Mouse (Mus musculus): ENCODE results near the gene Adcy4.

Adcy4 gene

GRCm38 (mm10) chr14:55783958-55784235 lies at the start of gene Adcy4:
Adcy4 (minus strand) TSS chr14:55784095.
- no peak for DNase-seq

- no peak for DNase-seq
Measured at GRCm38 (mm10) chr14:55833126-55833525, 49.2 kb upstream of the Adcy4 start.

DNA sequence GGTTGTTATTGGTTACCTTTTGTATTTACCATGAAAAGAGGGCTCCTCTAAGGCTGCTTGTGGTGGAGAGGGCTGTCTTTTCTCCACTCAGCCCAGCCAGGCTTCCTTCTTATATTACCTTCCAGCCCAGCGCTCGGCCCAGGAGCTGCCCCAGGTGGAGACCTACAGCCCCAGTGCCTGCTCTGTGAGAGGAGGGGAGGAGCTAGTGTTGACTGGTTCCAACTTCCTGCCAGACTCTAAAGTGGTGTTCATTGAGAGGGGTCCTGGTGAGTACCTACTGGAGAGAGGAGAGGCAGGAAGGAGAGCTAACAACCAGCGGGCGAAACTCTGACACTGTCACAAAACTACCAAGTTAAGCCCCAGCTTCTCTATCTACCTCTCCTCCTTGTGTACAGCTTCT lies 46.4 kb upstream of the Adcy4 start:
- no peak for DNase-seq

DNA sequence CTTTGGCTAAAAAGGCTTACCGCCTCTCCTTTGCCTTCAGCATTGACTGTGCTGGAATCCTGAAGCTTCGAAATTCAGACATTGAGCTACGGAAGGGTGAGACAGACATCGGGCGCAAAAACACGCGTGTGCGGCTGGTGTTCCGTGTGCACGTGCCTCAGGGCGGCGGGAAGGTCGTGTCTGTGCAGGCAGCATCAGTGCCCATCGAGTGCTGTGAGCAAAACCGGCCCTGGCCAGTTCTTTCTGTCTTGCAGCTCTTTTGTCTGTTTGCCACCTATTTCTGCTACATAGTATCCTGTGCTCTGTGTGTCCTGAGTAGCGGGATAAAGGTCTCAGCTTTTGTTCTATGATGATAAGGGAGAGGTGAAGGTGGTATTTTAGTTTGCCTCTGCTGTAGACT lies 46.0 kb upstream of the Adcy4 start:
- DNase-seq = no peak

DNA sequence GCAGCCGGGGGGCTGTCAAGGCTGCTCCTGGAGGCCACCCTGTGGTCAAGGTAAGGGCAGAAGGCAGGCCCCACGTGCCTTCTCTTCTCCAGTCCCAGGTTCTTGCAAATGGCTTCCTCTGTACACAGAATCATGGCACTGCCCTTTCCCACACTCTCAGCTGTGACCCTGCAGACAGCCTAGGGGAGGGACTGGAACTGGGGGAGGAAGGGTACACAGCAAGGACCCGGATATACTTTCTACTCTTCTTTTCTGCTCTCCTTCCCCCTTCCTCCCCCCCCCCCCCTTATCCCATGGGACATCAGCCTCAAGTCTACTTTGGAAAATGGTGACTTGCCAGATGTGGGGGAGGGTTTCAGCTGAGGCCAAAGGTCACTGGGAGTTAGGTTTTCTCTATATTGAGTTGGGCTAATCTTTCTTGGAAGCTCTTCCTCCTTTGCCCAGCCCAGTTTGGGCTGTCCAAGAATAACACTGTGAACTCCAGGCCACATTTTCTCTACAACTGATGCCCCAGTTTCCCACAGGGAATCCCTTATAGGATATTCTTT lies 44.9 kb upstream of the Adcy4 start:
- no peak for DNase-seq

- no peak for DNase-seq
Measured at GRCm38 (mm10) chr14:55826551-55827340, 42.9 kb upstream of the Adcy4 start.

GRCm38 (mm10) chr14:55826142-55826541 lies 42.2 kb upstream of the Adcy4 start:
- no peak for DNase-seq

- no peak for DNase-seq
Measured at GRCm38 (mm10) chr14:55825216-55826051, 41.5 kb upstream of the Adcy4 start.

DNA sequence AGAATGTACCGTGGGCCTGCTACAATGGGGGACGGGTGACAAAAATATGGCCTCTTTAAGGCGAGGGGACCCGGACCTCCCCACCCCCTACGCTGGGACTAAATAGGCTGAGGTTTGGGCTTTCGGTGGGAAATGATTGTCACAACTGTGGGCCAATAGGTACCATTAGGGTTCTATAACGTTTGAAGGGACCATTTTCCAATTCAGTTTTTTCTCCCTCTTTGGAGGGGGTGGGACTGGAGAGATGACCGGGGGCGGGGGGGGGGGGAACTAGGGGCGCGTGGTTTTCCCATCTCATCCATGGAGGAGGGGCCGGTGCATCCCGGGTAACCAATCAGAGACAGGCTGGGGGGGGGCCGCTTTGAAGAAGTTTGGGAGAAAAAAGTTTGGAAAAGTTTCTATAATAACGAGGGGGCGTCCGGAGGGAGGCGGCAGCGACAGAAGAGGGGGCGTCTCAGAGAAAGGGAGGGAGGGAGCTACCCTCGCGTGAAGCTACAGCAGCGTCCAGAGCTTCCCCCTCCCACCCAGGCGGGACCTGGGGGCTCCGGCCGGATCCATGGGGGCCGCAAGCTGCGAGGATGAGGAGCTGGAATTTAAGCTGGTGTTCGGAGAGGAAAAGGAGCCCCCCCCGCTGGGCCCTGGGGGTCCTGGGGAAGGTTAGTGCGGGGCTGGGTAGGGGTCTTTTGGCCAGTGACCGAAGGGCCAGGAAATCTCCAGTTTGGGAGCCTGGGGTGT lies 40.8 kb upstream of the Adcy4 start:
- no peak for DNase-seq

DNA sequence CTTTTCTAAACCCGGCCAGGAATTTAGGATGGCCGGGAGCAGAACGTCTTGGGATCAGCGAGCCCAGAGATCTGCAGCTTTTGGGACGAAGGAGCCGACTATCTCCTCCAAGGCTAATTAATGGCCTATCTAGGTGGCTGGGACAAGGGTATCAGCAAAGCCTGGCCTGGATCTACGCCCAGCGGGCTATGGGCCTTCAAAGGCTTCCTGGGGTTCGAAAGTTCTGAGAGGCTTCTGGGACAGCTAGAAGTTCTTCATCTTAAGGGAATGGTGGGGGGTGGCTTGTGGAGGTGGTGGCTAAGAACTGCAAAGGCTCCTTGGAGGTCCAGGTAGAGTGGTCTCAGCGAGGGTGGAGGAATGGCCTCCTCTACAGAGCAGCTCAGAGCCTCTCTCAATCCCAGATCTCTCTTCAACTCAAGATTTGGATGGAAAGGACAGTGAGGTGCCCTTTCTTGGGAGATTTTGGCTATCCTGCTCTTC lies 40.1 kb upstream of the Adcy4 start:
- no peak for DNase-seq

GRCm38 (mm10) chr14:55822991-55823762 lies 39.3 kb upstream of the Adcy4 start, which contains the start of gene Nfatc4:
Nfatc4 (plus strand) TSS chr14:55823144.
- peak; percentile 22 to 26 for DNase-seq

DNA sequence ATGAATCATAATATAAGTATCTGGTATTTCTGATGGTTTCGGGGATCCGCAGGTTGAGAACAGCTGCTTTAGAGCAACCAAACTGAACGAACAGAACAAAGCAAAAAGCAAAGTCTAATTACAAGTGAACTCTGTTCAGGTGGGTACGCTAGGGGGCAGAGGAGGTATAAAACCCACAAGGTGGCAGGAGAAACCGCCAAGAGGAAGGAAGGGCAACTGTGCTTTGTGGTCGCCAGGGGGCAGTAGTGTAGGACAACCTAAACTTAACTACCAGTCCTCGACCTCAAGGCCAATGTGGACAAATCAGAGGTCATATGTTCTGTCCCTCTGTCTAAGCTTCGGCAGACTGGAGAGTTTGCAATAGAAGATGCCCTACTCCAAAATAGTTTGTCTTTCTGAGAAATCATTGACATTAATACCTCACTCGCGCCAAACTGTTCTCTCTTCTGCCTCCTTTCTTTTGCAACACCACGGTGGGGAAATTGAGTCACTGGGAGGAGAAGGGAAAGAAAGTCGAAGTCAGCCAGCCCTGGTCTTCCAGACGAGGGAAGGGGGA lies 38.6 kb upstream of the Adcy4 start:
- peak; percentile 83 to 85 for DNase-seq

- no peak for DNase-seq
Measured at GRCm38 (mm10) chr14:55820576-55820975, 36.7 kb upstream of the Adcy4 start.

- no peak for DNase-seq
Measured at GRCm38 (mm10) chr14:55819845-55820405, 36.0 kb upstream of the Adcy4 start.

DNA sequence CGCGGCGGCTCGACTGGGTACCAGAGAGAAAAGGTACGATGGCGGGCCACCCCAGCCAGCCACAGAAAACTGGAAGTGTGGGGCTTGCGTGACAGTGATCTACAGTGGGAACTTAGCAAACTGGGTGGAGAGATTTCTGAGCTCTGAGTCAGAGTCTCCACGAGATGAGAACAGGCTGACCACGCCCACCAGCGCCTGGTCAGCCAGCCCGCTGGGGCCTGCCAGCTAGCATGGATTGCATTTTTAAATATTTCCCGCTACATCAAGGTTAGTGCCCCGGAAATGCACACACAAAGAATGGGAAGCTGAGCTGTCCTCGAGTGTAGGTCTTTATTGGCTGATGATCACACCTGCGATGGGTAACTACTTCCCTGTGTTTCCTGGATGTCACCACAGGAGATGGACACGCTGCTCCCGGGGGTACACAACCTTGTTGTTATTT lies 31.4 kb upstream of the Adcy4 start:
- DNase-seq = no peak

GRCm38 (mm10) chr14:55814885-55815284 lies 31.0 kb upstream of the Adcy4 start:
- DNase-seq = peak; percentile 47 to 50

DNA sequence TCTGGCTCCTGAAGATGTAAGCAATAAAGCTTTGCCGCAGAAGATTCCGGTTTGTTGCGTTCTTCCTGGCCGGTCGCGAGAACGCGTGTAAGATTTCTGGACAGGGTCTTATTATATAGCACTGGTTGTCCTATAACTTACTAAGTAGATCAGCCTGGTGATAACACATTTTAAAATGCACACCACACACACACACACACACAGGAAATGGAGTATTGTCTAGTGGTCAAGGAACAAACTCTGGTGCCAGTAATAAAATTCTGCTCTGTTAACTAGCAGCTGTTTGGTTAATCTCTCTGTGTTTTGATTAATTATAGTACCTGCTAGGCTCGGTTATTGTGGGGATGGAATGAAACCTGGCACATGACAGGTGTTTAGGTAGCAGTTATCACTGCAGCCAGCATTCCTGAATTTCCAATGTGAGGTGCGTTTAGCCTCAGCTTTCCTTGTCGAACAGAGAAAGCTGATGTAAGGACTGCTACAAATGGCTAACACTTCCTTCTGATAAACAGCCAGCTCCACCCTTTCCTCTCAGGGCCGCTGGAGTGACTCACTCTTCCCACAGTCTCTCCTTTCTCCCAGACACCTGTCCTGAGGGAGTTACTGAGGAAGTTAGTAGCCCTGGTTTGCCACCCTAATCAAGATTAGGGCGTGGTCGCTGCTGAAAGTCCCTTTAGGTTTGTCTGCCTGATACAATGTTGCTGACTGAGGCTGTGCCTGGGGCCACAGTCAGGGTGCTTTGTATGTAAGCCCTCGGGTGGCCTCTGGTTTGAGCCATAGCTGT lies 11.7 kb upstream of the Adcy4 start:
- DNase-seq = no peak

DNA sequence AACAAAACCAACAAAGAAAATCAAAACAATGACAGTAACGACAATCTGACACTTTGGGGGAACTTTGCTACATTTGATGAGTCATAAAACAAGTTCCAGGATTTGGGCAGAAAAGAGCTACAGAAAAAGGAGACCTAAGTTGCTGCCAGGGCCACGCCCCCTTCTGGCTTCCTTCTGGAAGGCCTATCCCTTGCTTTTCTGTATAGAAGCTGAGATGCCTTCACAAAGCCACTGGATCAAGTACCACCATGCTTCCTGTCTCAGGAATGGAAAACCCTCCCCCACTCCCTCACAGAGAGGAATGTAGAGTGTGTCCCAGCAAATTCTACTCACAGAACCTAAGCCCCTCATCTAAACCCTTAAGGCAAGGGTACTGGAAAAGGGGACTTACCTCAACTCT lies 10.1 kb upstream of the Adcy4 start:
- no peak for DNase-seq

GRCm38 (mm10) chr14:55793461-55793860 lies 9.6 kb upstream of the Adcy4 start:
- DNase-seq = no peak

- peak; percentile 78 to 85 for DNase-seq
Measured at GRCm38 (mm10) chr14:55788256-55789050, 4.6 kb upstream of the Adcy4 start, which contains the start of gene Ripk3. Ripk3 (minus strand) TSS chr14:55788865.
